ENCODE assay signal across 8 mouse cellular contexts in the genomic region with DNA sequence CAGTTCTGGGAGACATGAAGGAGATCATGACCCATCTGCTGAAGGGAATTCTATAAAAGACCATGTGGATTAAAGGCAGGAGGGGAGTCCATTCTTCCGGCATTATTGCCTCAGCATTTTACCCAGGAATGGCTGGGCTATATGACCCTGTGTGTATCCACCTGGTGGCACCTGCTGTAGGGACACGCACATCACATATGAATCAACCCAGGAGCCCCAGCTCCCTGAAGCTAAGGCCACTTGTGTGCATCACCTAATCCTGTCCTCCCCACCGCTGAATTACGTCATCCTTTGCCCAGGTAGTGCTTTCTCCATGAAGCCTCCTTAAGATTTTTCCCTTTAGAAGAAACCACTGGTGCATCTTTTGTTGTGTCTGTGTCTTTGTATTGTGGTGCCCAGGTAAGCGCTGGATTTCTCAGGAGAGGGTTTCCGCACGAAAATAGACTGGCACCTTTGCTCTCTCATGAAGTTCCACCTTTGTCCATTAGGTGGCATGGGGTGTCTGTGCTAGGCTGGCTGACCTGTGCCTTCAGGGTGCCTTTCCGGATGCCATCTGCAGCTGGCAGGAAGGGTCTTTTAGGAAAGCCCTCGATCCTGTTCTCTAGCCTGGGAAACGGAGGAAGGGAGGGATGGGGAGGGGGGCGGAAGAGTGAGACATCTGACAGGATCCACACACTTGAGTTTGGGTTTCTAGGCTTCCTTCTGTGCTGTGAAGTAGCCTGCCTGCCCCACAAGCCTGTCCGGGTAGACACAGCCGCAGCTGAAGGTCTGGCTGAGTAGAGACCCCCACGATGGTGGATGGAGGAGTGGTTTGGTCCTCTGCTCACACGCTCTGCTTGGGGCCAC. TPM values are rescaled to one million over a fixed set of nuclear protein-coding genes. Genes with fewer than 3 reads are reported as not detected.
A peak's percentile ranks its signal among the peaks of the same experiment; 100 is the strongest.
DNase-seq lines count a peak whose midpoint lies in the region; ATAC-seq and TF ChIP-seq lines count a peak whose summit lies in the region.

No protein-coding gene starts in this region.

- 34% methylated on average over 15 of the region's 15 CpGs for WGBS in embryonic facial prominence, embryonic 10.5 days
- 22% methylated on average over 15 of the region's 15 CpGs for WGBS in heart, embryonic 14.5 days
- 32% methylated on average over 15 of the region's 15 CpGs for WGBS in kidney, postnatal 0 days
- WGBS in lung, embryonic 14.5 days: 28% methylated on average over 15 of the region's 15 CpGs
- 38% methylated on average over 15 of the region's 15 CpGs for WGBS in neural tube, embryonic 15.5 days

- peaks cover 38% of the 10 kb centered on the region for H3K4me1 ChIP-seq in embryonic facial prominence, embryonic 10.5 days
- peaks cover 36 to 44% of the 10 kb centered on the region in 2 experiments for H3K4me1 ChIP-seq in heart, embryonic 14.5 days (ENCODE audit: control insufficient read depth in 2 of 2, insufficient read depth in 2 of 2, low read length in 2 of 2)
- H3K4me1 ChIP-seq in kidney, postnatal 0 days (replicated peaks; ENCODE audit: insufficient read depth, low read length): no peaks in the 10 kb centered on the region
- peaks cover 8% of the 10 kb centered on the region; the same call in 1 of the 2 replicates for H3K4me1 ChIP-seq in lung, embryonic 14.5 days (ENCODE audit: insufficient read depth)
- H3K4me1 ChIP-seq in neural tube, embryonic 15.5 days: peaks cover 17% of the 10 kb centered on the region

- H3K27me3 ChIP-seq in embryonic facial prominence, embryonic 10.5 days (replicated peaks; ENCODE audit: low read depth, poor library complexity, severe bottlenecking): peaks cover 14% of the 10 kb centered on the region; the same call in 1 of the 2 replicates
- no peaks in the 10 kb centered on the region for H3K27me3 ChIP-seq in heart, embryonic 14.5 days (ENCODE audit: control insufficient read depth, insufficient read depth, low read length)
- H3K27me3 ChIP-seq in kidney, postnatal 0 days (ENCODE audit: insufficient read depth, low read length): no peaks in the 10 kb centered on the region
- no peaks in the 10 kb centered on the region for H3K27me3 ChIP-seq in lung, embryonic 14.5 days (ENCODE audit: insufficient read depth, low read length)
- no peaks in the 10 kb centered on the region for H3K27me3 ChIP-seq in neural tube, embryonic 15.5 days (replicated peaks)

- peak; percentile 93 for TF ChIP-seq CTCF in kidney, postnatal 0 days (IDR thresholded peaks at IDR 0.05; ENCODE audit: low read depth)
- peak; percentile 96 for TF ChIP-seq CTCF in lung, embryonic 14.5 days (IDR thresholded peaks at IDR 0.05; ENCODE audit: low read depth)

- H3K9me3 ChIP-seq in embryonic facial prominence, embryonic 10.5 days: no peaks in the 10 kb centered on the region
- H3K9me3 ChIP-seq in heart, embryonic 14.5 days (ENCODE audit: control insufficient read depth, low read length): no peaks in the 10 kb centered on the region
- no peaks in the 10 kb centered on the region for H3K9me3 ChIP-seq in kidney, postnatal 0 days (replicated peaks; ENCODE audit: low read length)
- no peaks in the 10 kb centered on the region for H3K9me3 ChIP-seq in lung, embryonic 14.5 days (ENCODE audit: low read depth, low read length)
- no peaks in the 10 kb centered on the region for H3K9me3 ChIP-seq in neural tube, embryonic 15.5 days (replicated peaks)

- H3K4me3 ChIP-seq in embryonic facial prominence, embryonic 10.5 days: peak overlapping the region; percentile 16; the same call in 1 of the 2 replicates
- H3K4me3 ChIP-seq in heart, embryonic 14.5 days (ENCODE audit: control insufficient read depth in 1 of 2, insufficient read depth in 1 of 2, low read depth in 1 of 2, low read length in 2 of 2): no peak overlapping the region
- no peak overlapping the region for H3K4me3 ChIP-seq in kidney, postnatal 0 days (replicated peaks; ENCODE audit: low read depth, low read length)
- no peak overlapping the region for H3K4me3 ChIP-seq in lung, embryonic 14.5 days (ENCODE audit: low read depth, low read length)
- no peak overlapping the region for H3K4me3 ChIP-seq in neural tube, embryonic 15.5 days (replicated peaks)

- 0 out of 2 replicates have a peak, but pooled peaks have one; percentile 2 for ATAC-seq in heart, embryonic 14.5 days (ENCODE audit: insufficient number of reproducible peaks, insufficient read depth, low FRiP score, low read depth)
- 0 out of 2 replicates have a peak, but pooled peaks have one; percentile 44 for ATAC-seq in kidney, postnatal 0 days (replicated peaks; ENCODE audit: low FRiP score, low read depth)
- ATAC-seq in lung, embryonic 14.5 days (ENCODE audit: insufficient read depth): peak; percentile 44; the same call in 1 of the 2 replicates
- ATAC-seq in neural tube, embryonic 15.5 days (ENCODE audit: low FRiP score): peak; percentile 79

- 0 out of 2 replicates have a peak overlapping the region, but pooled peaks have one; percentile 14 for H3K4me2 ChIP-seq in heart, embryonic 14.5 days (ENCODE audit: low read length)
- no peak overlapping the region for H3K4me2 ChIP-seq in kidney, postnatal 0 days (ENCODE audit: low read length)
- H3K4me2 ChIP-seq in lung, embryonic 14.5 days: 0 out of 2 replicates have a peak overlapping the region, but pooled peaks have one; percentile 20
- peak overlapping the region; percentile 28; the same call in 1 of the 2 replicates for H3K4me2 ChIP-seq in neural tube, embryonic 15.5 days

- H3K27ac ChIP-seq in embryonic facial prominence, embryonic 10.5 days (replicated peaks): 0 out of 2 replicates have a peak overlapping the region, but pooled peaks have one; percentile 8
- H3K27ac ChIP-seq in heart, embryonic 14.5 days (replicated peaks in 1 of 2; ENCODE audit: control insufficient read depth in 1 of 2, insufficient read depth in 1 of 2, low read depth in 2 of 2, low read length in 2 of 2): no peak overlapping the region; a peak in 1 of 4 replicates
- H3K27ac ChIP-seq in kidney, postnatal 0 days: no peak overlapping the region
- 0 out of 2 replicates have a peak overlapping the region, but pooled peaks have one; percentile 30 for H3K27ac ChIP-seq in lung, embryonic 14.5 days (ENCODE audit: low read depth)
- H3K27ac ChIP-seq in neural tube, embryonic 15.5 days (replicated peaks): peak overlapping the region; percentile 19

- peak; percentile 65 to 73 for DNase-seq in CD8-positive naive resting alpha-beta T cell, adult 2 months (ENCODE audit: low read depth in 2 of 2, low spot score in 2 of 2)
- peak; percentile 58 for DNase-seq in adrenal gland, postnatal 25 days
- DNase-seq in embryonic facial prominence, embryonic 10.5 days (ENCODE audit: low spot score): peak; percentile 74
- DNase-seq in kidney, postnatal 0 days (ENCODE audit: low spot score): peak; percentile 84
- DNase-seq in lung, embryonic 14.5 days: peak; percentile 83
- DNase-seq in ovary, adult 18-20 months (ENCODE audit: low spot score): no peak

- H3K36me3 ChIP-seq in embryonic facial prominence, embryonic 10.5 days (replicated peaks): no peaks in the 10 kb centered on the region
- peaks cover 26% of the 10 kb centered on the region for H3K36me3 ChIP-seq in heart, embryonic 14.5 days (ENCODE audit: control insufficient read depth, insufficient read depth, low read length)
- H3K36me3 ChIP-seq in kidney, postnatal 0 days (ENCODE audit: insufficient read depth, low read length): no peaks in the 10 kb centered on the region
- no peaks in the 10 kb centered on the region for H3K36me3 ChIP-seq in lung, embryonic 14.5 days (ENCODE audit: insufficient read depth)
- no peaks in the 10 kb centered on the region for H3K36me3 ChIP-seq in neural tube, embryonic 15.5 days

- peak overlapping the region; percentile 35; the same call in 1 of the 2 replicates for H3K9ac ChIP-seq in heart, embryonic 14.5 days (ENCODE audit: low read length)
- H3K9ac ChIP-seq in kidney, postnatal 0 days (ENCODE audit: low read depth, low read length): no peak overlapping the region
- peak overlapping the region; percentile 36; the same call in 1 of the 2 replicates for H3K9ac ChIP-seq in lung, embryonic 14.5 days
- no peak overlapping the region for H3K9ac ChIP-seq in neural tube, embryonic 15.5 days (replicated peaks)

RNA-seq across cellular contexts. Expression of a gene that starts 1.4 kb away (rescaled TPM):
- 393 and 398 TPM in 2 replicates for total RNA-seq in adrenal gland, postnatal 25 days (2021)
- 476 and 493 TPM in 2 replicates for polyA plus RNA-seq in embryonic facial prominence, embryonic 10.5 days (2016; fragmentation: Nextera tagmentation; extraction: Ambion mirVana)
- polyA plus RNA-seq in heart, embryonic 14.5 days (2014; fragmentation: Nextera tagmentation; extraction: Ambion mirVana): 308 and 317 TPM in 2 replicates
- polyA plus RNA-seq in kidney, postnatal 0 days (2015; fragmentation: Nextera tagmentation; extraction: Ambion mirVana): 197 and 214 TPM in 2 replicates
- 386 and 411 TPM in 2 replicates for polyA plus RNA-seq in lung, embryonic 14.5 days (2014; fragmentation: Nextera tagmentation; extraction: Ambion mirVana)
- 309 and 327 TPM in 2 replicates for polyA plus RNA-seq in neural tube, embryonic 15.5 days (2015; fragmentation: Nextera tagmentation; extraction: Ambion mirVana)

RNA-seq across cellular contexts. Expression of a gene that starts 2.3 kb away (rescaled TPM):
- total RNA-seq in adrenal gland, postnatal 25 days (2021): 6.3 and 7.5 TPM in 2 replicates
- 0.76 and 0.79 TPM in 2 replicates for polyA plus RNA-seq in embryonic facial prominence, embryonic 10.5 days (2016; fragmentation: Nextera tagmentation; extraction: Ambion mirVana)
- polyA plus RNA-seq in heart, embryonic 14.5 days (2014; fragmentation: Nextera tagmentation; extraction: Ambion mirVana): 0.23 and 0.26 TPM in 2 replicates
- polyA plus RNA-seq in kidney, postnatal 0 days (2015; fragmentation: Nextera tagmentation; extraction: Ambion mirVana): 6.5 and 7.8 TPM in 2 replicates
- 0.38 and 0.49 TPM in 2 replicates for polyA plus RNA-seq in lung, embryonic 14.5 days (2014; fragmentation: Nextera tagmentation; extraction: Ambion mirVana)
- polyA plus RNA-seq in neural tube, embryonic 15.5 days (2015; fragmentation: Nextera tagmentation; extraction: Ambion mirVana): 0.47 and 0.69 TPM in 2 replicates

RNA-seq across cellular contexts. Expression of a gene that starts 7.3 kb away (rescaled TPM):
- total RNA-seq in adrenal gland, postnatal 25 days (2021): 1.9 TPM in 1 of 2 replicates, not detected in the other
- 3.0 and 6.2 TPM in 2 replicates for polyA plus RNA-seq in embryonic facial prominence, embryonic 10.5 days (2016; fragmentation: Nextera tagmentation; extraction: Ambion mirVana)
- polyA plus RNA-seq in heart, embryonic 14.5 days (2014; fragmentation: Nextera tagmentation; extraction: Ambion mirVana): 5,119 and 5,195 TPM in 2 replicates
- 0.79 and 0.95 TPM in 2 replicates for polyA plus RNA-seq in kidney, postnatal 0 days (2015; fragmentation: Nextera tagmentation; extraction: Ambion mirVana)
- polyA plus RNA-seq in lung, embryonic 14.5 days (2014; fragmentation: Nextera tagmentation; extraction: Ambion mirVana): 5.1 and 51.6 TPM in 2 replicates
- 24.5 and 36.3 TPM in 2 replicates for polyA plus RNA-seq in neural tube, embryonic 15.5 days (2015; fragmentation: Nextera tagmentation; extraction: Ambion mirVana)

RNA-seq across cellular contexts. Expression of a gene that starts 35.7 kb away (rescaled TPM):
- 7.6 and 11.0 TPM in 2 replicates for total RNA-seq in adrenal gland, postnatal 25 days (2021)
- 12.0 and 12.8 TPM in 2 replicates for polyA plus RNA-seq in embryonic facial prominence, embryonic 10.5 days (2016; fragmentation: Nextera tagmentation; extraction: Ambion mirVana)
- 9.4 and 9.6 TPM in 2 replicates for polyA plus RNA-seq in heart, embryonic 14.5 days (2014; fragmentation: Nextera tagmentation; extraction: Ambion mirVana)
- polyA plus RNA-seq in kidney, postnatal 0 days (2015; fragmentation: Nextera tagmentation; extraction: Ambion mirVana): 16.8 and 18.1 TPM in 2 replicates
- polyA plus RNA-seq in lung, embryonic 14.5 days (2014; fragmentation: Nextera tagmentation; extraction: Ambion mirVana): 11.8 and 16.5 TPM in 2 replicates
- polyA plus RNA-seq in neural tube, embryonic 15.5 days (2015; fragmentation: Nextera tagmentation; extraction: Ambion mirVana): 10.4 and 10.9 TPM in 2 replicates

RNA-seq across cellular contexts. Expression of a gene that starts 35.9 kb away (rescaled TPM):
- total RNA-seq in adrenal gland, postnatal 25 days (2021): 62.6 and 65.9 TPM in 2 replicates
- polyA plus RNA-seq in embryonic facial prominence, embryonic 10.5 days (2016; fragmentation: Nextera tagmentation; extraction: Ambion mirVana): 139 and 144 TPM in 2 replicates
- polyA plus RNA-seq in heart, embryonic 14.5 days (2014; fragmentation: Nextera tagmentation; extraction: Ambion mirVana): 47.6 TPM in 2 replicates
- polyA plus RNA-seq in kidney, postnatal 0 days (2015; fragmentation: Nextera tagmentation; extraction: Ambion mirVana): 57.8 and 63.4 TPM in 2 replicates
- 83.1 and 91.5 TPM in 2 replicates for polyA plus RNA-seq in lung, embryonic 14.5 days (2014; fragmentation: Nextera tagmentation; extraction: Ambion mirVana)
- polyA plus RNA-seq in neural tube, embryonic 15.5 days (2015; fragmentation: Nextera tagmentation; extraction: Ambion mirVana): 93.3 and 96.1 TPM in 2 replicates

Comparison
In these comparisons a context has a peak if more than half of its experiments do, and no peak if none do; other contexts are left out.
1. H3K27ac ChIP-seq: peak in embryonic facial prominence, embryonic 10.5 days (single experiment), lung, embryonic 14.5 days (single experiment) and neural tube, embryonic 15.5 days (single experiment); none in heart, embryonic 14.5 days (0 of 2) and kidney, postnatal 0 days (single experiment).
2. ATAC-seq: peak in every context shown above with its lines; median percentile 79 in neural tube, embryonic 15.5 days; 44 in kidney, postnatal 0 days; 44 in lung, embryonic 14.5 days; 2 in heart, embryonic 14.5 days.
3. H3K9ac ChIP-seq: peak in heart, embryonic 14.5 days (single experiment) and lung, embryonic 14.5 days (single experiment); none in kidney, postnatal 0 days (single experiment) and neural tube, embryonic 15.5 days (single experiment).
4. RNA of a gene that starts 7.3 kb away (polyA plus RNA-seq): 5,119 to 5,195 TPM in heart, embryonic 14.5 days; 24.5 to 36.3 TPM in neural tube, embryonic 15.5 days, 5.1 to 51.6 TPM in lung, embryonic 14.5 days, 3.0 to 6.2 TPM in embryonic facial prominence, embryonic 10.5 days and 0.79 to 0.95 TPM in kidney, postnatal 0 days; every median in the first group is over 10 times any median in the second.